Mouse (Mus musculus) kidney, postnatal 36 days (tissue): ENCODE data around the gene Lsm4.

Experiments used
- DNase-seq, 2 experiments: peaks; one replicate each; pipeline ENCODE4 v3.0.0; 2021 to 2022; ENCODE audit warnings: mixed read lengths in 2 of 2

Lsm4 gene

GRCm38 (mm10) chr8:70650351-70650750 is 22.7 kb upstream of the Lsm4 start:
- DNase-seq, result no peak

GRCm38 (mm10) chr8:70653226-70653625 is 19.8 kb upstream of the Lsm4 start:
- DNase-seq, result peak; percentile 89 to 90

GRCm38 (mm10) chr8:70654121-70654520 is 18.9 kb upstream of the Lsm4 start:
- no peak for DNase-seq

- DNase-seq, result no peak
Measured at GRCm38 (mm10) chr8:70655469-70655868, 17.6 kb upstream of the Lsm4 start.

- DNase-seq, result no peak
Measured at GRCm38 (mm10) chr8:70656193-70656790, 16.8 kb upstream of the Lsm4 start.

- peak in 1 of 2 experiments; percentile 65 for DNase-seq
Measured at GRCm38 (mm10) chr8:70657214-70657613, 15.8 kb upstream of the Lsm4 start.

GRCm38 (mm10) chr8:70657739-70658138 is 15.3 kb upstream of the Lsm4 start:
- peak; percentile 44 to 45 for DNase-seq

- peak; percentile 66 to 85 for DNase-seq
Measured at GRCm38 (mm10) chr8:70658897-70659603, 14.0 kb upstream of the Lsm4 start.

- peak; percentile 95 to 97 for DNase-seq
Measured at GRCm38 (mm10) chr8:70659604-70660272, 13.3 kb upstream of the Lsm4 start.

GRCm38 (mm10) chr8:70660273-70660725 is 12.7 kb upstream of the Lsm4 start, which contains the start of gene Pgpep1:
Gene Pgpep1 (minus strand): TSS chr8:70660388.
- DNase-seq, result peak; percentile 56 to 76

GRCm38 (mm10) chr8:70663691-70664090 is 9.4 kb upstream of the Lsm4 start:
- DNase-seq, result no peak

- no peak for DNase-seq
Measured at GRCm38 (mm10) chr8:70664631-70665030, 8.4 kb upstream of the Lsm4 start.

GRCm38 (mm10) chr8:70665599-70665998 is 7.4 kb upstream of the Lsm4 start:
- peak; percentile 80 to 93 for DNase-seq

GRCm38 (mm10) chr8:70667071-70667470 is 6.0 kb upstream of the Lsm4 start:
- peak; percentile 78 to 81 for DNase-seq

- DNase-seq, result peak; percentile 65 to 71
Measured at GRCm38 (mm10) chr8:70671615-70672324, 1.3 kb upstream of the Lsm4 start.

- no peak for DNase-seq
Measured at GRCm38 (mm10) chr8:70672325-70673078, 546 bp upstream of the Lsm4 start.

GRCm38 (mm10) chr8:70674109-70674508 is 1.1 kb downstream of the Lsm4 start:
- no peak for DNase-seq

- no peak for DNase-seq
Measured at GRCm38 (mm10) chr8:70674716-70675115, 1.7 kb downstream of the Lsm4 start.

GRCm38 (mm10) chr8:70675336-70675735 is 2.3 kb downstream of the Lsm4 start:
- DNase-seq, result no peak

- peak; percentile 77 to 79 for DNase-seq
Measured at GRCm38 (mm10) chr8:70677451-70678080, 4.5 kb downstream of the Lsm4 start.

- DNase-seq, result no peak
Measured at GRCm38 (mm10) chr8:70678679-70679078, 5.6 kb downstream of the Lsm4 start.

GRCm38 (mm10) chr8:70679404-70679803 is 6.4 kb downstream of the Lsm4 start:
- no peak for DNase-seq
